Mouse (Mus musculus): ENCODE results near the gene Gins2.

DNA sequence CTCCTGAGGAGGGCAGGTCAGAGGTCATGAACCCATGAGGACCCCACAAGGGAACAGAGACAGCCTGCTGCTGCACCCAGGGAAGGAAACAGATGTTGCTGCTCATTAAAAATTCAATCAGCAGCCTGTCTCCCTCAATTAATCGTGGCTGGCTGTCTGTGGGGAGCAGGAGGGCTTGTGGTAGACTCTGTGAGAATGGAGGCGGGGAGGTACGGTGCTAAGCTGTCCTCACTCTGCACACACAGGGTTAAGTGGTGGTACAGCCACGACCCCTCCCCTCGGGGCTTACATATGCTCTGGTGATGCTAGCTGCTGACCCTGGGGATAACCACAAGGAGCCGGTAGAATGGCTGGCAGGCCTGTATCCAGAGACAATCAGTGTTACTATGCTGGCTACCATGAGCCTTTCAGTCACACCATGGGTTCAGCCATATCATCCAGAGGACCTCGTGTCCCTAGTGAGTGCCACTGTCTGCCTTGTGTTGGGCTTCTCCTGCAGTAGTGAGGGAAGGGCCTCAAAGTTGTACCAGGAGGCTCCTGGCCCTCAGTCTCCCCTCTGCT lies 23.9 kb downstream of the Gins2 start:
- TF ChIP-seq CTCF (conservative IDR thresholded peaks at IDR 0.05 in 1 of 2, IDR thresholded peaks at IDR 0.05 in 1 of 2; ENCODE audit: low read depth in 2 of 2, low read length in 2 of 2) (no peak), ZMIZ1 (IDR thresholded peaks at IDR 0.05; ENCODE audit: low read depth, low read length) (no peak), KAT2A (IDR thresholded peaks at IDR 0.05; ENCODE audit: insufficient replicate concordance, low read length) (no peak)

Measured in CH12.LX (cell line).